Mouse (Mus musculus) CH12.LX (cell line): ENCODE measurements around the gene Setx. TPM values are rescaled to one million over a fixed set of nuclear protein-coding genes. Genes with fewer than 3 reads are reported as not detected.

ENCODE experiments used
- DNase-seq: peaks from one replicate; pipeline ENCODE4 v3.0.0-alpha.2; 2013; ENCODE audit errors: extremely low read depth
- H3K27ac ChIP-seq: 2 replicates; pipeline ENCODE4 v1.5.1; 2012; ENCODE audit warnings: low read depth, mild to moderate bottlenecking, control low read depth, moderate library complexity; ENCODE audit not compliant: insufficient read depth
- H3K27me3 ChIP-seq: replicated peaks from 2 replicates; pipeline ENCODE3; 2012; ENCODE audit warnings: inconsistent platforms
- H3K36me3 ChIP-seq, 2 experiments: replicated peaks in 1 of 2; 2 replicates each; pipeline versions ENCODE3 to v1.6.1; 2012; ENCODE audit warnings: inconsistent platforms in 1 of 2, low read length in 1 of 2, mild to moderate bottlenecking in 1 of 2, mixed read lengths in 1 of 2, moderate library complexity in 1 of 2; ENCODE audit not compliant: control insufficient read depth in 1 of 2, insufficient read depth in 1 of 2
- H3K4me1 ChIP-seq, 2 experiments: 2 replicates each; pipeline ENCODE4 v1.6.1; 2012; ENCODE audit warnings: inconsistent platforms in 1 of 2, moderate library complexity in 1 of 2; ENCODE audit not compliant: insufficient read depth in 2 of 2, control insufficient read depth in 1 of 2
- H3K4me2 ChIP-seq: 2 replicates; pipeline ENCODE4 v1.6.1; 2012; ENCODE audit warnings: low read depth, mild to moderate bottlenecking, control low read depth; ENCODE audit not compliant: poor library complexity, insufficient read depth, severe bottlenecking
- H3K4me3 ChIP-seq, 3 experiments: fragments of 150-350 bp in 1 of 3; sonication (generic) in 1 of 3; replicated peaks in 1 of 3; 2 replicates each; pipeline versions ENCODE3 to v1.5.1; 2011 to 2012; ENCODE audit warnings: low read depth in 2 of 3, low read length in 2 of 3, mild to moderate bottlenecking in 2 of 3, moderate library complexity in 2 of 3, control low read depth in 1 of 3, improper control_type of control experiment in 1 of 3, inconsistent platforms in 1 of 3, mixed read lengths in 1 of 3; ENCODE audit not compliant: poor library complexity in 1 of 3
- H3K79me2 ChIP-seq: replicated peaks from 2 replicates; pipeline ENCODE4 v1.6.1; 2012; ENCODE audit warnings: mild to moderate bottlenecking, moderate library complexity; ENCODE audit not compliant: control insufficient read depth, poor library complexity, insufficient read depth, severe bottlenecking; ENCODE audit errors: extremely low read depth
- H3K9ac ChIP-seq: 2 replicates; pipeline ENCODE4 v1.6.1; 2012; ENCODE audit warnings: low read depth, mild to moderate bottlenecking, control low read depth, moderate library complexity; ENCODE audit not compliant: insufficient read depth
- H3K9me3 ChIP-seq: replicated peaks from 2 replicates; pipeline ENCODE3; 2012; ENCODE audit warnings: low read length, inconsistent platforms, mixed read lengths
- CHD2 ChIP-seq: IDR thresholded peaks from 2 replicates; pipeline ENCODE4 v1.6.1; 2011; ENCODE audit warnings: low read length, improper control_type of control experiment
- CTCF ChIP-seq, 2 experiments: IDR thresholded peaks in 1 of 2; conservative IDR thresholded peaks in 1 of 2; 2 replicates each; pipeline ENCODE4 v1.5.1; 2011 to 2012; ENCODE audit warnings: low read depth in 2 of 2, low read length in 2 of 2, improper control_type of control experiment in 1 of 2, inconsistent platforms in 1 of 2, mild to moderate bottlenecking in 1 of 2, moderate library complexity in 1 of 2
- ELF1 ChIP-seq: IDR thresholded peaks from 2 replicates; pipeline ENCODE4 v1.6.1; 2014; ENCODE audit warnings: low read depth, mild to moderate bottlenecking, inconsistent platforms, low read length, improper control_type of control experiment
- EP300 ChIP-seq: IDR thresholded peaks from 2 replicates; pipeline ENCODE4 v1.6.1; 2011; ENCODE audit warnings: low read length, improper control_type of control experiment
- ETS1 ChIP-seq: conservative IDR thresholded peaks from 2 replicates; pipeline ENCODE4 v1.6.1; 2012; ENCODE audit warnings: low read depth, mild to moderate bottlenecking, inconsistent platforms, low read length, improper control_type of control experiment, moderate library complexity
- HCFC1 ChIP-seq: IDR thresholded peaks from 2 replicates; pipeline ENCODE4 v1.6.1; 2012; ENCODE audit warnings: low read depth, mild to moderate bottlenecking, inconsistent platforms, low read length, improper control_type of control experiment
- JUN ChIP-seq: IDR thresholded peaks from 2 replicates; pipeline ENCODE4 v1.6.1; 2011; ENCODE audit warnings: low read depth, mild to moderate bottlenecking, low read length, improper control_type of control experiment, moderate library complexity; ENCODE audit not compliant: insufficient read depth
- JUND ChIP-seq: conservative IDR thresholded peaks from 2 replicates; pipeline ENCODE4 v1.6.1; 2011; ENCODE audit warnings: low read depth, low read length, improper control_type of control experiment
- KAT2A ChIP-seq: IDR thresholded peaks from 2 replicates; pipeline ENCODE4 v1.6.1; 2012; ENCODE audit warnings: low read length, improper control_type of control experiment, inconsistent platforms; ENCODE audit not compliant: insufficient replicate concordance
- MYC ChIP-seq: IDR thresholded peaks from 2 replicates; pipeline ENCODE4 v1.6.1; 2011; ENCODE audit warnings: low read depth, mild to moderate bottlenecking, improper control_type of control experiment, low read length
- NRF1 ChIP-seq: IDR thresholded peaks from 2 replicates; pipeline ENCODE4 v1.6.1; 2014; ENCODE audit warnings: low read depth, mild to moderate bottlenecking, inconsistent platforms, low read length, improper control_type of control experiment, moderate library complexity
- POLR2AphosphoS2 ChIP-seq: IDR thresholded peaks from 2 replicates; pipeline ENCODE4 v1.6.1; 2011; ENCODE audit warnings: low read depth, low read length, improper control_type of control experiment
- RCOR1 ChIP-seq: conservative IDR thresholded peaks from 2 replicates; pipeline ENCODE4 v1.6.1; 2012; ENCODE audit warnings: low read depth, mild to moderate bottlenecking, inconsistent platforms, low read length, improper control_type of control experiment
- SIN3A ChIP-seq: IDR thresholded peaks from 2 replicates; pipeline ENCODE4 v1.6.1; 2012; ENCODE audit warnings: low read length, improper control_type of control experiment, inconsistent platforms
- SMC3 ChIP-seq: IDR thresholded peaks from 2 replicates; pipeline ENCODE4 v1.6.1; 2011; ENCODE audit warnings: low read depth, low read length, improper control_type of control experiment
- UBTF ChIP-seq: IDR thresholded peaks from 2 replicates; pipeline ENCODE4 v1.6.1; 2012; ENCODE audit warnings: low read depth, mild to moderate bottlenecking, inconsistent platforms, low read length, improper control_type of control experiment, moderate library complexity
- USF1 ChIP-seq: IDR thresholded peaks from 2 replicates; pipeline ENCODE4 v1.6.1; 2014; ENCODE audit warnings: low read depth, mild to moderate bottlenecking, inconsistent platforms, low read length, improper control_type of control experiment
- ZC3H11A ChIP-seq: IDR thresholded peaks from 2 replicates; pipeline ENCODE4 v1.6.1; 2012; ENCODE audit warnings: low read depth, mild to moderate bottlenecking, inconsistent platforms, low read length, improper control_type of control experiment
- ZKSCAN1 ChIP-seq: IDR thresholded peaks from 2 replicates; pipeline ENCODE4 v1.6.1; 2012; ENCODE audit warnings: low read depth, inconsistent platforms, low read length, improper control_type of control experiment, borderline replicate concordance
- ZNF384 ChIP-seq: IDR thresholded peaks from 2 replicates; pipeline ENCODE4 v1.6.1; 2012; ENCODE audit warnings: low read depth, low read length, improper control_type of control experiment, inconsistent platforms
- dilution Hi-C: fragments of 300-500 bp; cut with MboI; formaldehyde crosslinking; loops from 2 replicates; pipeline ENCODE4 v1.14.3; 2020; ENCODE audit warnings: low sequenced_read_pairs; ENCODE audit not compliant: extremely low pct_unique_long_range_greater_than_20kb, extremely low pct_ligation_motif_present
- in situ Hi-C: fragments of 300-500 bp; cut with MboI; formaldehyde crosslinking; loops from 3 replicates; pipeline ENCODE4 v1.14.3; 2019; ENCODE audit warnings: low sequenced_read_pairs, low pct_ligation_motif_present, low pct_unique_long_range_greater_than_20kb, mixed read lengths
- polyA plus RNA-seq: library from polyadenylated mRNA; unstranded; fragments of >175 nt; gene quantifications from 2 replicates; pipeline ENCODE4 v1.2.1, GENCODE M21; 2012; ENCODE audit warnings: low read depth; ENCODE audit not compliant: insufficient read length
- total RNA-seq, 2 experiments: library from RNA; depleted of rRNA; stranded (reverse); fragments of 300-350 nt in 1 of 2; fragments of >200 nt in 1 of 2; gene quantifications; 2 replicates each; pipeline ENCODE4 v1.2.3; 2012 to 2014

Setx gene
- total and polyA plus RNA-seq, 3 experiments, result 18.0 to 20.2 (median 20.0) TPM

GRCm38 (mm10) chr2:29076226-29076625 is 47.8 kb upstream of the Setx start:
- no peak overlapping the region for H3K4me3 ChIP-seq
- H3K9ac ChIP-seq, result no peak overlapping the region
- dilution Hi-C loops, result no loop called here
- no peaks in the 10 kb centered on the region; a peak in 1 of 4 replicates for H3K4me1 ChIP-seq
- peaks cover 78 to 89% of the 10 kb centered on the region in 2 experiments for H3K36me3 ChIP-seq
- TF ChIP-seq ZKSCAN1 (no peak), HCFC1 (no peak), USF1 (no peak), ETS1 (no peak), ELF1 (no peak), EP300 (no peak), SIN3A (no peak), CHD2 (no peak), SMC3 (no peak), CTCF (conservative IDR thresholded peaks at IDR 0.05 in 1 of 2, IDR thresholded peaks at IDR 0.05 in 1 of 2; ENCODE audit: low read depth in 2 of 2, low read length in 2 of 2) (no peak), JUND (no peak), KAT2A (no peak), MYC (no peak), UBTF (no peak), ZC3H11A (no peak), ZNF384 (no peak), JUN (no peak), POLR2AphosphoS2 (no peak), RCOR1 (no peak)
- TF ChIP-seq, all 38 proteins: peak for 0
- Histone ChIP-seq H3K27ac (no peak overlapping the region), H3K27me3 (no peaks in the 10 kb centered on the region), H3K9me3 (no peaks in the 10 kb centered on the region), H3K79me2 (no peaks in the 10 kb centered on the region), H3K4me2 (no peak overlapping the region)
- DNase-seq, result no peak
- in situ Hi-C loops, result no loop called here

- Histone ChIP-seq H3K27ac (no peak overlapping the region), H3K79me2 (no peaks in the 10 kb centered on the region), H3K4me2 (no peak overlapping the region), H3K9me3 (no peaks in the 10 kb centered on the region), H3K36me3 (peaks cover 73 to 93% of the 10 kb centered on the region in 2 experiments), H3K9ac (no peak overlapping the region), H3K4me3 (no peak overlapping the region), H3K27me3 (no peaks in the 10 kb centered on the region), H3K4me1 (peaks cover 0 to 11% of the 10 kb centered on the region in 2 experiments; a peak in 2 of 4 replicates)
- in situ Hi-C loops (no loop called here), dilution Hi-C loops (no loop called here)
- DNase-seq, result peak; percentile 9
- TF ChIP-seq NRF1, result no peak
- peak in 1 of 2 experiments; percentile 29; a peak in 1 of 4 replicates for TF ChIP-seq CTCF (conservative IDR thresholded peaks at IDR 0.05 in 1 of 2, IDR thresholded peaks at IDR 0.05 in 1 of 2; ENCODE audit: low read depth in 2 of 2, low read length in 2 of 2)
- TF ChIP-seq, all 38 proteins: peak for 1
Measured at GRCm38 (mm10) chr2:29081965-29082364, 42.0 kb upstream of the Setx start.
